Mouse (Mus musculus) ES-Bruce4 (cell line): ENCODE measurements around the gene Nes.

Experiments used
- CTCF ChIP-seq: IDR thresholded peaks from one replicate; pipeline ENCODE4 v1.8.1; 2011; ENCODE audit warnings: low read depth, low read length
- POLR2A ChIP-seq: IDR thresholded peaks from one replicate; pipeline ENCODE4 v1.8.1; 2011; ENCODE audit warnings: low read length; ENCODE audit not compliant: insufficient read depth

DNA sequence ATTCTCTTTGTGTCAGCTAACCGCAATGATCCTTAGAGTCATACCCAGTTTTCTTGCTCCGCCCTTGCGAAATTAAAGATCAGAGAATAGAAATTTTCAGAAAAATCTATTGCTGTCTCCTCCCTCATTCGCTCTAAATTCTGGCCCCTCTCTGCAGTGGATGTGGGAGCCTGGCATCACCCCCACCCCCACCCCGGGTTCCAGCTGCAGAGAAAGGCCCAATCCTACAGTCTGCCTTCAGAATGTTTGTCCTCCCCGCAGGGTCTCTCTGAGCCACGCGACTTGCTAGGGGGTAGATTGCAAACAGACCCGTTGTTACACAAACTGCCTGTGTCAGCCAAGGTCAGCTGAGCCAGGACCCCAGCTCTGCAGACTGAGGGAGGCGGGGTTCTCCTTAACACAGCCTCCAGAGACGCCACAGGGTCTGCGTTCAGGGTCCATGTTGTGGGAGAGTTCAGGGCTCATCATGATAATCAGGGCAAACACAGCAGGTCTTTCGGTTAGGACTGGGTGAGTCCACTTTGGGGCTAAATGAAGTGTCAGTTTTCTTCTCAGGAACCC, 20.8 kb upstream of the Nes start:
- no peak for TF ChIP-seq CTCF
- no peak for TF ChIP-seq POLR2A
